Mouse (Mus musculus): Measurements from ENCODE around the gene Nlrp4c. TPM values are rescaled to one million over a fixed set of nuclear protein-coding genes. Genes with fewer than 3 reads are reported as not detected.

Gene Nlrp4c
- polyA plus RNA-seq, 1 experiment from 2014 or later = not detected

DNA sequence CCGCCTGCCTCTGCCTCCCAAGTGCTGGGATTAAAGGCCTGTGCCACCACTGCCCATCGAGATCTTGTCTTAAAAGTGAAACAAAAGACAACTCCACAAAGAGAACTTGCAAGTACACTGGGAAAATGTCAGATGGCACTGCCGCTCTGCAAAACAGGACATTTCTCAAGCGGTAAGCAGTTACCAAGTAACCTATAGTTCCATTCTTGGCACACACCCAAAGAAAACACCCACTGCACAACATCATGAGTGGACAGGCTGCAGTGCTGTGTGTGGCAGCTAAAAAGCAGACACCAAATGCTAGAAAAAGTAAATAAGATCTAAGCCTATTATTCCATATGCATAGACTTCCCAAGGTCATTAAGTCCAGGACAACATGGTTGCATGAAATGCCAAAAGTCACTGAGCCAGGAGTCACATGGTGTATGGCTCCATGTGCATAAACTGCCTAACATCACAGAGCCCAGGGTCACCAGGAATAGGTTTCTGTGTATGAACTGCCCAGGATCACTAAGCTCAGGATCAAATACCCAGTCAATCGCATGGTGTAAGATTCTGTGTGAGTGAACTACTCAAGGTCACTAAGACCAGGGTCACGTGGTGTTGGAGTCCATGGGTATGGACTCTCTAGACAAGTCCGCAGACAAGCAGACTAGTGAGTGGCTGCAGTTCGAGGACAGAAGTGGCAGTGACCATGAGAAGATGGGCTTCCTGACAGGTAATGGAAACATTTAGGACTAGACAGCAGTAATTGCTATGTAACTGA, 100.6 kb downstream of the Nlrp4c start:
- DNase-seq = no peak
- H3K9ac ChIP-seq = no peak overlapping the region

DNA sequence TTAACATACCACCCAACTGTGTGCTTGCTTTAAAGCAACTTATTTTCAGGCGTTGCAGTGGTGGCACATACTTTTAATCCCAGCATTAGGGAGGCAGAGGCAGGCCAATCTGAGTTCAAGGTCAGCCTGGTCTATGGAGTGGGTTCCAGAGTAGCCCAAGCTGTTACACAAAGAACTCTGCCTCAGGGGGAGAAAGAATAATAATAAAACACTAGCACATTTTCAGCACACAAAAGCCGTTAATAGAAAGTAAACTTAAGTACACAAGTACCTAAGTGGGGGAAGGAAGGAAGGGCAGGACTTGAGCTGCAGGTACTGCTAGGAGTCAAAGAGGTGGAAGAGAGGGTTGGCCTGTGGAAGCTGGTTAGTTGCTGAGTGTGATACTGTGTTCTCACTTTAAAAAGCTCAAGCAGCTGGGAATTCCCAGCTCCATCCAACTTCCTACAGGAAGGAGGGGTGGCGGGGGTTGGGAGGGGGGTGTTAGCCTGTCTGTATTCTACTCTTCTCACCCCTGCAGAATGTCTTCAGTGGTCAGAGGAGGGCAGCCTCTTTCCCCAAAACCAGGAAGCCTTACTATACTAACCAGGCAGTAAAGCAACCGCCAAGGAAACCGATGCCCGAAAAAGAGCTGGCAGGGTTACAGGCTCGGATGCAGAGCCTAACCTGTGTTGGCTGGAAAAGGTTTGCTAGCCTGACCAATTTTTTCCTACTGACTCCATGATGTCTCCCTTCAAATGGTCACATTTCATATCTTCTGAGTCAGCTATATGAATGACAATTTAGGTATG, 101.4 kb downstream of the Nlrp4c start:
- no peaks in the 10 kb centered on the region for H3K9me3 ChIP-seq (replicated peaks)
- DNase-seq = no peak
- peaks cover 74% of the 10 kb centered on the region for H3K4me1 ChIP-seq (replicated peaks)
- 75% methylated on average over 7 of the region's 7 CpGs for WGBS (ENCODE audit: insufficient replicate concordance)
- no peak overlapping the region for H3K9ac ChIP-seq
- H3K27me3 ChIP-seq = no peaks in the 10 kb centered on the region
- H3K27ac ChIP-seq = peak overlapping the region; percentile 43; the same call in 1 of the 2 replicates
- no peak overlapping the region for H3K4me2 ChIP-seq
- peaks cover 8% of the 10 kb centered on the region for H3K36me3 ChIP-seq
- no peak for ATAC-seq (ENCODE audit: low read depth)
- H3K4me3 ChIP-seq (replicated peaks) = no peak overlapping the region

More for the DNA sequence above, 100.6 kb downstream of the Nlrp4c start:
- Histone ChIP-seq H3K27ac (peak overlapping the region; percentile 43; the same call in 1 of the 2 replicates), H3K4me3 (replicated peaks) (no peak overlapping the region), H3K9me3 (replicated peaks) (no peaks in the 10 kb centered on the region), H3K36me3 (peaks cover 14% of the 10 kb centered on the region), H3K4me2 (no peak overlapping the region), H3K4me1 (replicated peaks) (peaks cover 67% of the 10 kb centered on the region), H3K27me3 (no peaks in the 10 kb centered on the region)
- 66% methylated on average over 8 of the region's 8 CpGs for WGBS (ENCODE audit: insufficient replicate concordance)
- ATAC-seq (ENCODE audit: low read depth) = 0 out of 2 replicates have a peak, but pooled peaks have one; percentile 11

DNA sequence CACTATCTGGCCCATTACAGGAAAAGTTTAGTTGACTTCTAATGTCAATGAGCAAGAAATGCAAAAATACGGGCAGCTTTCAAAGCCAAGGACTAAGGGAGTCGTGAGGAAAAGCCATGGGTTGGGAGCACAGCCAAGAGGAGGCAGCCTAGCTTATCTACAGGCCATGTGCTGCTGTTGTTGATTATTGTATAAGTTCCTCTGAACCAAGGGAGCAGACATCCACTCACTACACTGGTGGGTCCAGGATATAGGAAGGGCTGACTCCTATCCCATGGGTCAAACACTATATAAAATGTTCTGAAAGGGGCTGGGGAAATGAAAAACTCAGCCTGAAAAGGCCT, 102.0 kb downstream of the Nlrp4c start:
- Histone ChIP-seq H3K9me3 (replicated peaks) (no peaks in the 10 kb centered on the region), H3K9ac (no peak overlapping the region), H3K4me1 (replicated peaks) (peaks cover 80% of the 10 kb centered on the region), H3K36me3 (peaks cover 2% of the 10 kb centered on the region), H3K4me2 (no peak overlapping the region), H3K27ac (peak overlapping the region; percentile 43), H3K27me3 (no peaks in the 10 kb centered on the region), H3K4me3 (replicated peaks) (no peak overlapping the region)
- 43% methylated on average over 2 of the region's 2 CpGs for WGBS (ENCODE audit: insufficient replicate concordance)
- no peak for DNase-seq
- ATAC-seq (ENCODE audit: low read depth) = peak; percentile 32; the same call in 1 of the 2 replicates

DNA sequence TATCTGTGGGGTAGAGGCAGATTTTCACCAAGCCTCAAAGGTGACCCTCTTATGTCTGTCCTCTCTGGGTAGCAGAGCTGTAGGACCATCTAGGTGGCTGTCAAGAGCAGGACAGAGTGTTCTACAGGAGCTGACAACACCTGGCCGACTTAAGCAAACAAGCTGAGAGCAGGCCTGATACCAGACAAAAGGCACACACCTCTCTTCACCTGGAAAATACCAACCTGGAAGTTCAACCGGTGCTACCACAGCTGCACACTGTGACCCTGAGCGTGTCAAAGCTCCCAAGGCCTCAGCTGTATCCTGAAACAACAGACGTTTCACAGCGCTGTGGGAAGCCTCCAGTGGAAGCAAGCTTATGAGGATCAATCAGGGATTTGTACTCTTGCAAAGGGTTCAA, 102.7 kb downstream of the Nlrp4c start:
- Histone ChIP-seq H3K4me3 (replicated peaks) (no peak overlapping the region), H3K4me2 (no peak overlapping the region), H3K36me3 (no peaks in the 10 kb centered on the region), H3K4me1 (replicated peaks) (peaks cover 86% of the 10 kb centered on the region), H3K27me3 (no peaks in the 10 kb centered on the region), H3K9ac (0 out of 2 replicates have a peak overlapping the region, but pooled peaks have one; percentile 24), H3K9me3 (replicated peaks) (no peaks in the 10 kb centered on the region), H3K27ac (peak overlapping the region; percentile 43; the same call in 1 of the 2 replicates)
- ATAC-seq (ENCODE audit: low read depth) (no peak), DNase-seq (no peak)
- WGBS (ENCODE audit: insufficient replicate concordance) = 68% methylated on average over 5 of the region's 5 CpGs

DNA sequence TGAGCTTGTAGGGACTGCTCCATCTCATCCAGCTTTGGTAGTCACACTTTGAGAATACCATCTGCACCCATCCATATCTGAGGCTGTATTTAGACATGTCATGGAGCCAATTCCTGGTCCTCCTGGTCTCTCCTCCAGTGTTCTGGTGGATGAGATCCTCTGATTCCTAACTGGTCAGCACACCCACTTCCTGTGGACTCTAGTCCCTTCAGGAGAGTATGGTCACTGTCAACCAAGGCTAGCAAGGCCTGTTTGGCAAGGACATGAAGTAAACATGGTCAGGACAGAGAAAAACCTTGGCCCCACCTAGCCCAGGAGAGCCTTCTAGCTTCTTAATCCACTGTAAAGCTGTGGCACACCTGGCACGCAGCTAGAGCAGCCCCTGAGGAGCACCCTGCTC, 106.3 kb downstream of the Nlrp4c start:
- DNase-seq (no peak), ATAC-seq (ENCODE audit: low read depth) (no peak)
- Histone ChIP-seq H3K4me1 (replicated peaks) (peaks cover 87% of the 10 kb centered on the region), H3K27me3 (no peaks in the 10 kb centered on the region), H3K36me3 (no peaks in the 10 kb centered on the region), H3K9ac (no peak overlapping the region), H3K27ac (peak overlapping the region; percentile 24), H3K4me2 (no peak overlapping the region), H3K9me3 (replicated peaks) (no peaks in the 10 kb centered on the region), H3K4me3 (replicated peaks) (no peak overlapping the region)
- WGBS (ENCODE audit: insufficient replicate concordance) = 78% methylated on average over 1 of the region's 1 CpGs

DNA sequence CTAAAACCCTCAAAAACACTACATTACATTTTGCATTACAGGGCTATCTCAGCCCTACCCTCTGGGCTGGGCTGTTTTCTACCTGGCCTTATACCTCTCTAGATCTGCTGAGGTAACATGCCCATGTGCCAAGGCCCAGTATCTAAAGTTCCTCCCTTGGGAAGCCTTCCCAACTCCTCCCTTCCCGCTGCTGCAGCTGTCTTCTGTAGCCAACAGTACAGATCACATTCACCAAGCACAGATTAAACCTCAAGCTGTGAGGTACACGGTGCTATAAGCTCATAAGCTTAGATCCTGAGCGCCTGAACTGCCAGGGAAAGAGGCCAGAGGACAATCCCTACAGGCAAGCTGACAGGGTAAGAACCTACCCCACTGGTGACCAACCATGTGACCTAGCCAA, 107.1 kb downstream of the Nlrp4c start:
- DNase-seq (no peak), ATAC-seq (ENCODE audit: low read depth) (no peak)
- H3K4me2 ChIP-seq = no peak overlapping the region
- WGBS (ENCODE audit: insufficient replicate concordance) = 68% methylated on average over 3 of the region's 3 CpGs
- H3K4me1 ChIP-seq (replicated peaks) = peaks cover 87% of the 10 kb centered on the region
- no peaks in the 10 kb centered on the region for H3K27me3 ChIP-seq
- H3K4me3 ChIP-seq (replicated peaks) = no peak overlapping the region
- H3K36me3 ChIP-seq = no peaks in the 10 kb centered on the region
- H3K9me3 ChIP-seq (replicated peaks) = no peaks in the 10 kb centered on the region
- no peak overlapping the region for H3K27ac ChIP-seq
- H3K9ac ChIP-seq = peak overlapping the region; percentile 35; the same call in 1 of the 2 replicates

DNA sequence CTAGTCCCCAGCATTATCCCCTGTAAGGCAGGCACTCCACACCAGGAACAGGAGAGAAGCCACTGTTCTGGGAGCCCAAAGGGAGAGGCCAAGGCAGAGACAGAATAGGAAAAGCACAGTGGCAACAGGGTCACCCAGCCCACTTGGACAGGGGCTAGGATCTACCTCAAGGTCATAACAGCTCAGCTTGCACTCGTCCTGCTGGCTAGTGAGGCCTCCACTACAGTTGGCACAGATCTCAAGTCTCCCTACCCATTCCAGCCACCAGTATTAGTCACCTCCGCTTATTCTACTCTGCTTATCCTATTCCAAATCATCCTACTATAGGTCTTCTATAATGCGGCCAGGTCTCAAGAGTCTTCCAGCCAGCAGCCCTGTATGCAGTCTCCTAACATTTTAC, 108.2 kb downstream of the Nlrp4c start:
- no peak overlapping the region for H3K9ac ChIP-seq
- 77% methylated on average over 3 of the region's 3 CpGs for WGBS (ENCODE audit: insufficient replicate concordance)
- H3K4me1 ChIP-seq (replicated peaks) = peaks cover 87% of the 10 kb centered on the region
- no peaks in the 10 kb centered on the region for H3K9me3 ChIP-seq (replicated peaks)
- no peaks in the 10 kb centered on the region for H3K27me3 ChIP-seq
- no peak for ATAC-seq (ENCODE audit: low read depth)
- no peak overlapping the region for H3K4me3 ChIP-seq (replicated peaks)
- H3K4me2 ChIP-seq = no peak overlapping the region
- H3K36me3 ChIP-seq = no peaks in the 10 kb centered on the region
- H3K27ac ChIP-seq = no peak overlapping the region
- no peak for DNase-seq

DNA sequence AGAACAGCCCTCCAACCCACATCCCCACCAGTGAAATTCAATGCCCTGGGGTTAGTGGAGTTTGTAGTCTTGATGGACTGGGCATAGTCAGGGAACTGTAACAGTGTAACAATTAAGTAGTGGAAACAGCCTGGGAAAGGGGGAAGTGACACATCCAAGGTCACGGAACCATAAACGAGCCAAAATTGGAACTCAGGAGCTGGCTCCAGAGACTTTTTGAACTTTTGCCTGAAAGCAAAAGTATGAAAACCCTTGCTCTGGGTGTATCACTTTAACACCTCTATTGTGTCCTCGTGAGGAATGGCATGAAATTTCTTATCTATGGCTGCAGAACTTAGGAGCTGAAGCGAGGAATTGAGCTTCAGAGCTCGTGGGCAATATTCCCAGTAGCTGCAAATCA, 109.2 kb downstream of the Nlrp4c start:
- Histone ChIP-seq H3K4me1 (replicated peaks) (peaks cover 80% of the 10 kb centered on the region), H3K4me3 (replicated peaks) (peak overlapping the region; percentile 85)
- WGBS (ENCODE audit: insufficient replicate concordance) = 35% methylated on average over 5 of the region's 5 CpGs

More for the DNA sequence above, 109.2 kb downstream of the Nlrp4c start:
- peak overlapping the region; percentile 90 for H3K27ac ChIP-seq
- H3K36me3 ChIP-seq = no peaks in the 10 kb centered on the region
- peak overlapping the region; percentile 91 for H3K4me2 ChIP-seq
- no peaks in the 10 kb centered on the region for H3K9me3 ChIP-seq (replicated peaks)
- peak overlapping the region; percentile 93 for H3K9ac ChIP-seq
- no peaks in the 10 kb centered on the region for H3K27me3 ChIP-seq
- no peak for DNase-seq
- ATAC-seq (ENCODE audit: low read depth) = no peak

Other genes with a start within 250 kb of the Nlrp4c start
- not detected in 2 replicates for gene Vmn1r63, start 239.7 kb upstream of the Nlrp4c start, polyA plus RNA-seq (2015; fragmentation: Nextera tagmentation; extraction: Ambion mirVana)
- gene Vmn1r64, start 160.6 kb upstream of the Nlrp4c start, polyA plus RNA-seq (2015; fragmentation: Nextera tagmentation; extraction: Ambion mirVana) = not detected in 2 replicates
- gene Vmn1r65, start 34.2 kb upstream of the Nlrp4c start, polyA plus RNA-seq (2015; fragmentation: Nextera tagmentation; extraction: Ambion mirVana) = not detected in 2 replicates
- gene Zfp787, start 110.8 kb downstream of the Nlrp4c start, polyA plus RNA-seq (2015; fragmentation: Nextera tagmentation; extraction: Ambion mirVana) = 9.9 and 12.0 TPM in 2 replicates
- gene Zfp444, start 127.1 kb downstream of the Nlrp4c start, polyA plus RNA-seq (2015; fragmentation: Nextera tagmentation; extraction: Ambion mirVana) = 19.6 and 21.0 TPM in 2 replicates
- not detected in 2 replicates for gene Galp, start 151.9 kb downstream of the Nlrp4c start, polyA plus RNA-seq (2015; fragmentation: Nextera tagmentation; extraction: Ambion mirVana)
- not detected in 2 replicates for gene Zscan5b, start 177.1 kb downstream of the Nlrp4c start, polyA plus RNA-seq (2015; fragmentation: Nextera tagmentation; extraction: Ambion mirVana)
- gene Epp13, start 207.5 kb downstream of the Nlrp4c start, polyA plus RNA-seq (2015; fragmentation: Nextera tagmentation; extraction: Ambion mirVana) = not detected in 2 replicates
- 7.1 and 7.6 TPM in 2 replicates for gene Zfp667, start 241.4 kb downstream of the Nlrp4c start, polyA plus RNA-seq (2015; fragmentation: Nextera tagmentation; extraction: Ambion mirVana)